Mouse (Mus musculus) hindbrain, embryonic 12.5 days (tissue): ENCODE measurements around the gene Acap3. TPM values are rescaled to one million over a fixed set of nuclear protein-coding genes. Genes with fewer than 3 reads are reported as not detected.
A peak's percentile ranks its signal among the peaks of the same experiment; 100 is the strongest.

Experiments
- ATAC-seq: fragments of 200-750 bp; cut with Nextera tagmentation; 2 replicates; pipeline ENCODE4 v1.8.0; 2017; ENCODE audit warnings: moderate TSS enrichment; ENCODE audit not compliant: low FRiP score
- H3K27ac ChIP-seq: fragments of 300-500 bp; sonication (generic); 2 replicates; pipeline ENCODE4 v1.5.1; 2016; ENCODE audit warnings: mild to moderate bottlenecking
- H3K27me3 ChIP-seq: fragments of 300-500 bp; sonication (generic); 2 replicates; pipeline ENCODE4 v1.6.1; 2016; ENCODE audit warnings: mild to moderate bottlenecking
- H3K36me3 ChIP-seq: fragments of 300-500 bp; sonication (generic); 2 replicates; pipeline ENCODE4 v1.6.1; 2016; ENCODE audit warnings: mild to moderate bottlenecking
- H3K4me1 ChIP-seq: fragments of 300-500 bp; sonication (generic); 2 replicates; pipeline ENCODE4 v1.6.1; 2016
- H3K4me2 ChIP-seq: fragments of 300-500 bp; sonication (generic); replicated peaks from 2 replicates; pipeline ENCODE4 v1.6.1; 2016; ENCODE audit warnings: mild to moderate bottlenecking
- H3K4me3 ChIP-seq: fragments of 300-500 bp; sonication (generic); 2 replicates; pipeline ENCODE4 v1.5.1; 2016; ENCODE audit warnings: mild to moderate bottlenecking
- H3K9ac ChIP-seq: fragments of 300-500 bp; sonication (generic); 2 replicates; pipeline ENCODE4 v1.6.1; 2016; ENCODE audit warnings: mild to moderate bottlenecking, moderate library complexity
- H3K9me3 ChIP-seq: fragments of 300-500 bp; sonication (generic); replicated peaks from 2 replicates; pipeline ENCODE4 v1.6.1; 2016; ENCODE audit warnings: mild to moderate bottlenecking
- WGBS: fragments of 180-500 bp; shearing (Covaris S2); methylation state at CpG from one replicate; pipeline ENCODE4 v1.1.7; 2016; 5-methylcytosine and 5-hydroxymethylcytosine counted together
- polyA plus RNA-seq: library from polyadenylated mRNA; unstranded; fragments of >200 nt; fragmentation: Nextera tagmentation; extraction: Ambion mirVana; gene quantifications from 2 replicates; pipeline ENCODE4 v1.2.1, GENCODE M21; 2016

Gene Acap3
- polyA plus RNA-seq, 1 experiment from 2014 or later, result 64.9 TPM

- 91% methylated on average over 12 of the region's 12 CpGs for WGBS
- Histone ChIP-seq H3K4me3 (no peak overlapping the region), H3K27me3 (no peaks in the 10 kb centered on the region), H3K36me3 (peaks cover 66% of the 10 kb centered on the region), H3K4me2 (no peak overlapping the region), H3K9me3 (no peaks in the 10 kb centered on the region), H3K9ac (no peak overlapping the region), H3K4me1 (no peaks in the 10 kb centered on the region), H3K27ac (no peak overlapping the region)
- ATAC-seq, result no peak
Measured at GRCm38 (mm10) chr4:155856071-155856470, 35.6 kb upstream of the Acap3 start.

- WGBS, result 85% methylated on average over 3 of the region's 3 CpGs
- H3K4me2 ChIP-seq, result no peak overlapping the region
Measured at GRCm38 (mm10) chr4:155856881-155857280, 34.7 kb upstream of the Acap3 start.

GRCm38 (mm10) chr4:155859318-155859717, 32.3 kb upstream of the Acap3 start:
- H3K27me3 ChIP-seq, result no peaks in the 10 kb centered on the region
- no peak overlapping the region for H3K27ac ChIP-seq
- no peak overlapping the region for H3K4me2 ChIP-seq
- no peak overlapping the region for H3K4me3 ChIP-seq
- peaks cover 72% of the 10 kb centered on the region for H3K36me3 ChIP-seq
- no peaks in the 10 kb centered on the region for H3K4me1 ChIP-seq
- no peaks in the 10 kb centered on the region for H3K9me3 ChIP-seq
- H3K9ac ChIP-seq, result no peak overlapping the region
- WGBS, result 34% methylated on average over 13 of the region's 13 CpGs
- ATAC-seq, result no peak

More at GRCm38 (mm10) chr4:155856881-155857280, 34.7 kb upstream of the Acap3 start:
- no peak for ATAC-seq
- Histone ChIP-seq H3K27ac (no peak overlapping the region), H3K9me3 (no peaks in the 10 kb centered on the region), H3K4me1 (no peaks in the 10 kb centered on the region), H3K27me3 (no peaks in the 10 kb centered on the region), H3K9ac (no peak overlapping the region), H3K36me3 (peaks cover 74% of the 10 kb centered on the region), H3K4me3 (no peak overlapping the region)

- no peak overlapping the region for H3K4me3 ChIP-seq
- H3K9me3 ChIP-seq, result no peaks in the 10 kb centered on the region
- 96% methylated on average over 7 of the region's 7 CpGs for WGBS
- peaks cover 71% of the 10 kb centered on the region for H3K36me3 ChIP-seq
- no peaks in the 10 kb centered on the region for H3K27me3 ChIP-seq
- no peaks in the 10 kb centered on the region for H3K4me1 ChIP-seq
- no peak overlapping the region for H3K4me2 ChIP-seq
- H3K27ac ChIP-seq, result no peak overlapping the region
- ATAC-seq, result no peak
- H3K9ac ChIP-seq, result no peak overlapping the region
Measured at GRCm38 (mm10) chr4:155861787-155862186, 29.8 kb upstream of the Acap3 start.

GRCm38 (mm10) chr4:155863001-155863400, 28.6 kb upstream of the Acap3 start, which contains the start of gene Tas1r3:
Gene Tas1r3 (minus strand): TSS chr4:155863362.
- Histone ChIP-seq H3K9me3 (no peaks in the 10 kb centered on the region), H3K27me3 (no peaks in the 10 kb centered on the region), H3K4me1 (0 out of 2 replicates have a peak, but pooled peaks cover 2% of the 10 kb centered on the region), H3K9ac (no peak within 1 kb of the TSS), H3K4me3 (no peak within 1 kb of the TSS), H3K36me3 (peaks cover 61% of the 10 kb centered on the region), H3K27ac (no peak within 1 kb of the TSS), H3K4me2 (no peak within 1 kb of the TSS)
- WGBS, result 80% methylated on average over 5 of the region's 5 CpGs
- no peak for ATAC-seq

- WGBS, result 12% methylated on average over 22 of the region's 22 CpGs
Measured at GRCm38 (mm10) chr4:155868614-155869298, 22.9 kb upstream of the Acap3 start.

GRCm38 (mm10) chr4:155869317-155870033, 22.1 kb upstream of the Acap3 start, which contains the start of the genes Cptp and Ints11:
Gene Cptp (minus strand): TSS chr4:155869440.
Gene Ints11 (plus strand): TSS chr4:155869546.
- H3K4me3 ChIP-seq, result peak within 1 kb of the TSS; percentile 70
- WGBS, result under 1% methylated on average over 63 of the region's 63 CpGs
- H3K4me1 ChIP-seq, result peaks cover 28% of the 10 kb centered on the region
- ATAC-seq, result peak; percentile 96
- no peaks in the 10 kb centered on the region for H3K9me3 ChIP-seq
- H3K9ac ChIP-seq, result peak within 1 kb of the TSS; percentile 86
- H3K27ac ChIP-seq, result peak within 1 kb of the TSS; percentile 69
- H3K27me3 ChIP-seq, result no peaks in the 10 kb centered on the region
- H3K36me3 ChIP-seq, result peaks cover 57% of the 10 kb centered on the region
- H3K4me2 ChIP-seq, result peak within 1 kb of the TSS; percentile 94

More at GRCm38 (mm10) chr4:155868614-155869298, 22.9 kb upstream of the Acap3 start:
- H3K9ac ChIP-seq, result peak overlapping the region; percentile 86
- ATAC-seq, result peak; percentile 64; the same call in 1 of the 2 replicates
- H3K36me3 ChIP-seq, result peaks cover 50% of the 10 kb centered on the region
- H3K9me3 ChIP-seq, result no peaks in the 10 kb centered on the region
- no peak overlapping the region for H3K27ac ChIP-seq
- peak overlapping the region; percentile 70 for H3K4me3 ChIP-seq
- no peaks in the 10 kb centered on the region for H3K27me3 ChIP-seq
- H3K4me2 ChIP-seq, result peak overlapping the region; percentile 94
- H3K4me1 ChIP-seq, result peaks cover 28% of the 10 kb centered on the region

GRCm38 (mm10) chr4:155871404-155871803, 20.2 kb upstream of the Acap3 start:
- Histone ChIP-seq H3K36me3 (peaks cover 54% of the 10 kb centered on the region), H3K9ac (no peak overlapping the region), H3K9me3 (no peaks in the 10 kb centered on the region), H3K4me1 (peaks cover 28% of the 10 kb centered on the region), H3K4me2 (no peak overlapping the region), H3K27me3 (no peaks in the 10 kb centered on the region), H3K4me3 (no peak overlapping the region), H3K27ac (no peak overlapping the region)
- no peak for ATAC-seq
- WGBS, result 92% methylated on average over 7 of the region's 7 CpGs

- ATAC-seq, result no peak
- H3K4me3 ChIP-seq, result no peak overlapping the region
- 93% methylated on average over 3 of the region's 3 CpGs for WGBS
- H3K36me3 ChIP-seq, result peaks cover 54% of the 10 kb centered on the region
- no peaks in the 10 kb centered on the region for H3K9me3 ChIP-seq
- no peaks in the 10 kb centered on the region for H3K27me3 ChIP-seq
- H3K4me2 ChIP-seq, result no peak overlapping the region
- no peaks in the 10 kb centered on the region for H3K4me1 ChIP-seq
- H3K27ac ChIP-seq, result no peak overlapping the region
- no peak overlapping the region for H3K9ac ChIP-seq
Measured at GRCm38 (mm10) chr4:155883587-155883986, 8.0 kb upstream of the Acap3 start.

- H3K4me3 ChIP-seq, result no peak overlapping the region
- WGBS, result 94% methylated on average over 5 of the region's 5 CpGs
- no peak overlapping the region for H3K4me2 ChIP-seq
- H3K27ac ChIP-seq, result no peak overlapping the region
- H3K27me3 ChIP-seq, result no peaks in the 10 kb centered on the region
- ATAC-seq, result no peak
- no peaks in the 10 kb centered on the region for H3K9me3 ChIP-seq
- H3K36me3 ChIP-seq, result peaks cover 55% of the 10 kb centered on the region
- H3K4me1 ChIP-seq, result peaks cover 9% of the 10 kb centered on the region
- no peak overlapping the region for H3K9ac ChIP-seq
Measured at GRCm38 (mm10) chr4:155886330-155886729, 5.3 kb upstream of the Acap3 start.

GRCm38 (mm10) chr4:155887674-155888073, 3.9 kb upstream of the Acap3 start:
- no peak for ATAC-seq
- no peak overlapping the region for H3K4me2 ChIP-seq
- H3K27me3 ChIP-seq, result no peaks in the 10 kb centered on the region
- no peak overlapping the region for H3K9ac ChIP-seq
- H3K27ac ChIP-seq, result no peak overlapping the region
- WGBS, result 92% methylated on average over 10 of the region's 10 CpGs
- H3K4me3 ChIP-seq, result no peak overlapping the region
- H3K4me1 ChIP-seq, result peaks cover 9% of the 10 kb centered on the region
- H3K36me3 ChIP-seq, result peaks cover 51% of the 10 kb centered on the region
- H3K9me3 ChIP-seq, result no peaks in the 10 kb centered on the region

- Histone ChIP-seq H3K4me1 (peaks cover 14% of the 10 kb centered on the region), H3K27me3 (no peaks in the 10 kb centered on the region), H3K27ac (no peak overlapping the region), H3K4me2 (no peak overlapping the region), H3K9me3 (no peaks in the 10 kb centered on the region), H3K4me3 (no peak overlapping the region), H3K9ac (no peak overlapping the region), H3K36me3 (peaks cover 50% of the 10 kb centered on the region)
- no peak for ATAC-seq
- 94% methylated on average over 9 of the region's 9 CpGs for WGBS
Measured at GRCm38 (mm10) chr4:155888181-155888580, 3.4 kb upstream of the Acap3 start.
